Mouse (Mus musculus) CD4-positive, CD25-positive, alpha-beta regulatory T cell, adult 9 weeks (primary cell): ENCODE data around the gene Gm1123. TPM values are rescaled to one million over a fixed set of nuclear protein-coding genes. Genes with fewer than 3 reads are reported as not detected.

Source experiments
- polyA plus RNA-seq: library from polyadenylated mRNA; unstranded; fragments of 100-300 nt; shearing (Covaris generic); gene quantifications from one replicate; pipeline ENCODE4 v1.2.1, GENCODE M21; 2017

Gene Gm1123
- polyA plus RNA-seq, result 1.2 TPM

GRCm38 (mm10) chr9:99035575-99035974 is at the start of gene Gm1123:
TSS of gene Gm1123 (minus strand) at chr9:99035715.

DNA sequence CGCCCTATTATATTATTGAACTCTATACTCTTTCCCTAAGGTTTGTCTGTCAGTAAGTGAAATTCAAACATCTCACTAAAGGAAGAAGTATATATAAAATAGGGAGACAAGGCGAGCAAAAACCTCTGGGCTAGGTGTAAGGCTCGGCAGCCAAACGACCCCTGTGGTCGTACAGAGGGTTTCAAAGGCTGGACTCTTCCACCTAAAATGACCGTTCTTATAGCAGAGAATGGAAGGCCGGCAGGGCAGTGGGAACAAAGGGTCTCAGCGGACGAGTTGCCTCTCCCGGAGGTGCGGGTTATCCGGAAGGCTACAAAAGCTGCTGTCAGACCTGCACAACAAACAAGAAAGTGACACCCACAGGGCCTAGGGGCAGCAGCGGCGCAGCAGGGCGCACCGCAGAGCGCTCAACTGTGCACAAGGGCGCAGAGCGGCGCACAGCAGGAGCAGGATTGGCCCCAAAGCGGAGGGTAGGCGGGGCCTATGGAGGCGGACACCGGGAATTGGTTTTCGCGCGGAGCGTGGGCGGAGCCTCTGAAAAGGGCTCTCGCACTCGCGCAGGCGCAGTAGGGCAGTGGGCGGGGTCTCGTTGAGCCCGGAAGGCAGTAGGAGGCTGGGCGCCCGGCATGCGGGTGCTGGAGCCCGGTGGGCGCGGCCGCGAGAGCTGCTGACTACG is 49.6 kb downstream of the Gm1123 start, which contains the start of gene Faim:
TSS of gene Faim (plus strand) at position 574 of the 676 bp plus-strand sequence.

Other genes with a start within 250 kb of the Gm1123 start
- not detected for gene Prr23a1, start 193.2 kb downstream of the Gm1123 start, polyA plus RNA-seq
- not detected for gene Prr23a2, start 179.2 kb downstream of the Gm1123 start, polyA plus RNA-seq
- gene Prr23a3, start 170.9 kb downstream of the Gm1123 start, polyA plus RNA-seq, result not detected
- gene 7420426K07Rik, start 132.6 kb downstream of the Gm1123 start, polyA plus RNA-seq, result not detected
- not detected for gene Foxl2, start 80.4 kb downstream of the Gm1123 start, polyA plus RNA-seq
- gene Faim, start 49.3 kb downstream of the Gm1123 start, polyA plus RNA-seq, result 68.6 TPM
- gene Pik3cb, start 104.9 kb upstream of the Gm1123 start, polyA plus RNA-seq, result 1.7 TPM
- not detected for gene Faiml, start 201.5 kb upstream of the Gm1123 start, polyA plus RNA-seq
- gene Cep70, start 207.7 kb upstream of the Gm1123 start, polyA plus RNA-seq, result 22.2 TPM